Mouse (Mus musculus) neural tube, embryonic 15.5 days (tissue): ENCODE results near the gene Tpcn1. TPM values are rescaled to one million over a fixed set of nuclear protein-coding genes. Genes with fewer than 3 reads are reported as not detected.

ENCODE experiments used
- ATAC-seq: fragments of 200-750 bp; cut with Nextera tagmentation; 2 replicates; pipeline ENCODE4 v1.8.0; 2017; ENCODE audit warnings: mild to moderate bottlenecking, moderate TSS enrichment, moderate library complexity; ENCODE audit not compliant: low FRiP score
- H3K27ac ChIP-seq: fragments of 300-500 bp; sonication (generic); replicated peaks from 2 replicates; pipeline ENCODE4 v1.5.1; 2015; ENCODE audit warnings: mild to moderate bottlenecking, inconsistent platforms
- H3K27me3 ChIP-seq: fragments of 300-500 bp; sonication (generic); replicated peaks from 2 replicates; pipeline ENCODE4 v1.6.1; 2015; ENCODE audit warnings: inconsistent platforms
- H3K36me3 ChIP-seq: fragments of 300-500 bp; sonication (generic); 2 replicates; pipeline ENCODE4 v1.6.1; 2015; ENCODE audit warnings: inconsistent platforms
- H3K4me1 ChIP-seq: fragments of 300-500 bp; sonication (generic); 2 replicates; pipeline ENCODE4 v1.6.1; 2015; ENCODE audit warnings: inconsistent platforms
- H3K4me2 ChIP-seq: fragments of 300-500 bp; sonication (generic); 2 replicates; pipeline ENCODE4 v1.6.1; 2015; ENCODE audit warnings: inconsistent platforms, mild to moderate bottlenecking, moderate library complexity
- H3K4me3 ChIP-seq: fragments of 300-500 bp; sonication (generic); replicated peaks from 2 replicates; pipeline ENCODE4 v1.5.1; 2015; ENCODE audit warnings: mild to moderate bottlenecking, inconsistent platforms
- H3K9ac ChIP-seq: fragments of 300-500 bp; sonication (generic); replicated peaks from 2 replicates; pipeline ENCODE4 v1.6.1; 2015; ENCODE audit warnings: mild to moderate bottlenecking, inconsistent platforms
- H3K9me3 ChIP-seq: fragments of 300-500 bp; sonication (generic); replicated peaks from 2 replicates; pipeline ENCODE4 v1.6.1; 2016; ENCODE audit warnings: inconsistent platforms
- WGBS: fragments of 180-500 bp; shearing (Covaris S2); methylation state at CpG from one replicate; pipeline ENCODE4 v1.1.7; 2015; ENCODE audit warnings: mixed read lengths; 5-methylcytosine and 5-hydroxymethylcytosine counted together
- polyA plus RNA-seq: library from polyadenylated mRNA; unstranded; fragments of >200 nt; fragmentation: Nextera tagmentation; extraction: Ambion mirVana; gene quantifications from 2 replicates; pipeline ENCODE4 v1.2.1, GENCODE M21; 2015

The Tpcn1 gene
- polyA plus RNA-seq, 1 experiment from 2014 or later = 20.9 TPM

- Histone ChIP-seq H3K27ac (no peak overlapping the region), H3K4me2 (no peak overlapping the region), H3K9me3 (no peaks in the 10 kb centered on the region), H3K27me3 (no peaks in the 10 kb centered on the region), H3K36me3 (peaks cover 5% of the 10 kb centered on the region), H3K9ac (no peak overlapping the region), H3K4me3 (no peak overlapping the region), H3K4me1 (peaks cover 32% of the 10 kb centered on the region)
- 71% methylated on average over 25 of the region's 25 CpGs for WGBS
- ATAC-seq = no peak
Measured at GRCm38 (mm10) chr5:120606590-120607200, 18.2 kb upstream of the Tpcn1 start.

GRCm38 (mm10) chr5:120605688-120606087 is 17.2 kb upstream of the Tpcn1 start:
- H3K9ac ChIP-seq = no peak overlapping the region

GRCm38 (mm10) chr5:120605241-120605661 is 16.8 kb upstream of the Tpcn1 start:
- WGBS = 5% methylated on average over 10 of the region's 10 CpGs

More at GRCm38 (mm10) chr5:120605688-120606087, 17.2 kb upstream of the Tpcn1 start:
- peak overlapping the region; percentile 35 for H3K4me3 ChIP-seq
- peak overlapping the region; percentile 74 for H3K27ac ChIP-seq
- ATAC-seq = peak; percentile 84
- H3K27me3 ChIP-seq = no peaks in the 10 kb centered on the region
- H3K4me2 ChIP-seq = peak overlapping the region; percentile 65
- no peaks in the 10 kb centered on the region for H3K9me3 ChIP-seq
- peaks cover 22% of the 10 kb centered on the region for H3K4me1 ChIP-seq
- peaks cover 5% of the 10 kb centered on the region for H3K36me3 ChIP-seq
- 3% methylated on average over 8 of the region's 8 CpGs for WGBS

GRCm38 (mm10) chr5:120604839-120605238 is 16.4 kb upstream of the Tpcn1 start:
- Histone ChIP-seq H3K36me3 (peaks cover 5% of the 10 kb centered on the region), H3K4me2 (peak overlapping the region; percentile 65), H3K9ac (0 out of 2 replicates have a peak overlapping the region, but pooled peaks have one; percentile 47), H3K4me1 (peaks cover 13% of the 10 kb centered on the region), H3K27me3 (no peaks in the 10 kb centered on the region), H3K9me3 (no peaks in the 10 kb centered on the region), H3K27ac (peak overlapping the region; percentile 74), H3K4me3 (peak overlapping the region; percentile 35)
- no peak; the same call in 1 of the 2 replicates for ATAC-seq
- WGBS = 3% methylated on average over 6 of the region's 6 CpGs

More at GRCm38 (mm10) chr5:120605241-120605661, 16.8 kb upstream of the Tpcn1 start:
- Histone ChIP-seq H3K9ac (peak overlapping the region; percentile 47), H3K9me3 (no peaks in the 10 kb centered on the region), H3K4me1 (peaks cover 17% of the 10 kb centered on the region), H3K4me3 (peak overlapping the region; percentile 35), H3K4me2 (peak overlapping the region; percentile 65), H3K36me3 (peaks cover 5% of the 10 kb centered on the region), H3K27me3 (no peaks in the 10 kb centered on the region), H3K27ac (peak overlapping the region; percentile 74)
- peak; percentile 51 for ATAC-seq

- Histone ChIP-seq H3K4me1 (peaks cover 5% of the 10 kb centered on the region), H3K4me2 (no peak overlapping the region), H3K4me3 (no peak overlapping the region), H3K36me3 (peaks cover 5% of the 10 kb centered on the region), H3K9ac (no peak overlapping the region), H3K27me3 (no peaks in the 10 kb centered on the region), H3K27ac (no peak overlapping the region), H3K9me3 (no peaks in the 10 kb centered on the region)
- WGBS = 59% methylated on average over 7 of the region's 7 CpGs
- ATAC-seq = no peak
Measured at GRCm38 (mm10) chr5:120603515-120603914, 15.0 kb upstream of the Tpcn1 start.

- H3K9me3 ChIP-seq = no peaks in the 10 kb centered on the region
- H3K36me3 ChIP-seq = no peaks in the 10 kb centered on the region
- H3K4me2 ChIP-seq = no peak overlapping the region
- H3K27ac ChIP-seq = no peak overlapping the region
- H3K9ac ChIP-seq = no peak overlapping the region
- peaks cover 5% of the 10 kb centered on the region for H3K4me1 ChIP-seq
- WGBS = 93% methylated on average over 12 of the region's 12 CpGs
- ATAC-seq = no peak
- H3K27me3 ChIP-seq = no peaks in the 10 kb centered on the region
- H3K4me3 ChIP-seq = no peak overlapping the region
Measured at GRCm38 (mm10) chr5:120602210-120602609, 13.7 kb upstream of the Tpcn1 start.

GRCm38 (mm10) chr5:120600946-120601668 is 12.6 kb upstream of the Tpcn1 start:
- Histone ChIP-seq H3K4me1 (peaks cover 5% of the 10 kb centered on the region), H3K9me3 (no peaks in the 10 kb centered on the region), H3K9ac (no peak overlapping the region), H3K27ac (no peak overlapping the region), H3K27me3 (no peaks in the 10 kb centered on the region), H3K4me2 (no peak overlapping the region), H3K36me3 (no peaks in the 10 kb centered on the region), H3K4me3 (no peak overlapping the region)
- WGBS = 48% methylated on average over 11 of the region's 11 CpGs
- ATAC-seq = no peak

- Histone ChIP-seq H3K4me1 (no peaks in the 10 kb centered on the region), H3K4me2 (no peak overlapping the region), H3K9me3 (no peaks in the 10 kb centered on the region), H3K36me3 (no peaks in the 10 kb centered on the region), H3K27me3 (no peaks in the 10 kb centered on the region), H3K9ac (no peak overlapping the region), H3K4me3 (no peak overlapping the region), H3K27ac (no peak overlapping the region)
- 92% methylated on average over 6 of the region's 6 CpGs for WGBS
- ATAC-seq = no peak
Measured at GRCm38 (mm10) chr5:120599625-120600024, 11.2 kb upstream of the Tpcn1 start.

GRCm38 (mm10) chr5:120594485-120594884 is 6.0 kb upstream of the Tpcn1 start:
- H3K9ac ChIP-seq = no peak overlapping the region
- no peaks in the 10 kb centered on the region for H3K36me3 ChIP-seq
- no peaks in the 10 kb centered on the region for H3K27me3 ChIP-seq
- no peaks in the 10 kb centered on the region for H3K9me3 ChIP-seq
- H3K27ac ChIP-seq = no peak overlapping the region
- 80% methylated on average over 6 of the region's 6 CpGs for WGBS
- no peaks in the 10 kb centered on the region for H3K4me1 ChIP-seq
- H3K4me3 ChIP-seq = no peak overlapping the region
- no peak for ATAC-seq
- no peak overlapping the region for H3K4me2 ChIP-seq

- no peaks in the 10 kb centered on the region for H3K27me3 ChIP-seq
- ATAC-seq = no peak
- 74% methylated on average over 7 of the region's 7 CpGs for WGBS
- no peak overlapping the region for H3K9ac ChIP-seq
- no peaks in the 10 kb centered on the region for H3K36me3 ChIP-seq
- H3K4me2 ChIP-seq = no peak overlapping the region
- H3K4me3 ChIP-seq = no peak overlapping the region
- H3K27ac ChIP-seq = no peak overlapping the region
- peaks cover 15% of the 10 kb centered on the region for H3K4me1 ChIP-seq
- no peaks in the 10 kb centered on the region for H3K9me3 ChIP-seq
Measured at GRCm38 (mm10) chr5:120592141-120592540, 3.7 kb upstream of the Tpcn1 start.

GRCm38 (mm10) chr5:120590356-120591010 is 2.0 kb upstream of the Tpcn1 start:
- Histone ChIP-seq H3K4me3 (no peak overlapping the region), H3K9me3 (no peaks in the 10 kb centered on the region), H3K9ac (no peak overlapping the region), H3K4me2 (no peak overlapping the region), H3K36me3 (no peaks in the 10 kb centered on the region), H3K27me3 (no peaks in the 10 kb centered on the region), H3K27ac (no peak overlapping the region), H3K4me1 (peaks cover 28% of the 10 kb centered on the region)
- ATAC-seq = no peak
- 79% methylated on average over 16 of the region's 16 CpGs for WGBS
